Mouse (Mus musculus) forebrain, embryonic 14.5 days (tissue): ENCODE measurements around the gene Mmrn2. TPM values are rescaled to one million over a fixed set of nuclear protein-coding genes. Genes with fewer than 3 reads are reported as not detected.
"Not testable (repeated sequence)": the region's sequence is repeated elsewhere in the genome, so short reads cannot be mapped to it uniquely, and the experiment has no call there.

ENCODE experiments used
- ATAC-seq: fragments of 200-750 bp; cut with Nextera tagmentation; 2 replicates; pipeline ENCODE4 v1.8.0; 2017; ENCODE audit warnings: mild to moderate bottlenecking, moderate library complexity
- DNase-seq: peaks from one replicate; pipeline ENCODE4 v3.0.0-alpha.2; 2015; ENCODE audit warnings: low spot score
- H3K27ac ChIP-seq: fragments of 300-500 bp; sonication (generic); 2 replicates; pipeline ENCODE4 v1.5.1; 2014; ENCODE audit warnings: low read depth, mild to moderate bottlenecking, control low read depth, low read length, moderate library complexity
- H3K27me3 ChIP-seq: fragments of 300-500 bp; sonication (generic); replicated peaks from 2 replicates; pipeline ENCODE4 v1.6.1; 2014; ENCODE audit warnings: low read length, control low read depth, mixed read lengths; ENCODE audit not compliant: control insufficient read depth, insufficient read depth
- H3K36me3 ChIP-seq: fragments of 300-500 bp; sonication (generic); 2 replicates; pipeline ENCODE4 v1.6.1; 2014; ENCODE audit warnings: low read length, control low read depth; ENCODE audit not compliant: control insufficient read depth, insufficient read depth
- H3K4me1 ChIP-seq: fragments of 300-500 bp; sonication (generic); 2 replicates; pipeline ENCODE4 v1.6.1; 2014; ENCODE audit warnings: antibody characterized with exemption, low read length, control low read depth; ENCODE audit not compliant: control insufficient read depth, insufficient read depth
- H3K4me2 ChIP-seq: fragments of 300-500 bp; sonication (generic); 2 replicates; pipeline ENCODE4 v1.6.1; 2014; ENCODE audit warnings: mild to moderate bottlenecking, control low read depth, low read length
- H3K4me3 ChIP-seq: fragments of 300-500 bp; sonication (generic); 2 replicates; pipeline ENCODE4 v1.5.1; 2014; ENCODE audit warnings: low read depth, low read length, control low read depth
- H3K9ac ChIP-seq: fragments of 300-500 bp; sonication (generic); 2 replicates; pipeline ENCODE4 v1.6.1; 2014; ENCODE audit warnings: mild to moderate bottlenecking, low read length, control low read depth, moderate library complexity
- H3K9me3 ChIP-seq: fragments of 300-500 bp; sonication (generic); replicated peaks from 2 replicates; pipeline ENCODE4 v1.6.1; 2016; ENCODE audit warnings: low read length, control low read depth, mixed read lengths; ENCODE audit not compliant: control insufficient read depth
- WGBS: fragments of 180-500 bp; shearing (Covaris S2); extraction: QIAGEN DNeasy Blood & Tissue Kit; methylation state at CpG from one replicate; pipeline ENCODE4 v1.1.7; 2014; 5-methylcytosine and 5-hydroxymethylcytosine counted together
- polyA plus RNA-seq: library from polyadenylated mRNA; unstranded; fragments of >200 nt; fragmentation: Nextera tagmentation; extraction: Ambion mirVana; gene quantifications from 2 replicates; pipeline ENCODE4 v1.2.1, GENCODE M21; 2014

Gene Mmrn2
- polyA plus RNA-seq, 1 experiment from 2014 or later, result 3.6 TPM

GRCm38 (mm10) chr14:34403424-34403823, 28.2 kb downstream of the Mmrn2 start:
- WGBS, result 97% methylated on average over 7 of the region's 7 CpGs

GRCm38 (mm10) chr14:34410716-34411115, 35.5 kb downstream of the Mmrn2 start:
- Histone ChIP-seq H3K4me1 (no peaks in the 10 kb centered on the region), H3K4me3 (no peak overlapping the region), H3K27ac (no peak overlapping the region), H3K4me2 (no peak overlapping the region), H3K9ac (no peak overlapping the region), H3K27me3 (no peaks in the 10 kb centered on the region), H3K9me3 (no peaks in the 10 kb centered on the region), H3K36me3 (peaks cover 53% of the 10 kb centered on the region)
- ATAC-seq (no peak), DNase-seq (no peak)
- WGBS, result 91% methylated on average over 6 of the region's 6 CpGs

More at GRCm38 (mm10) chr14:34403424-34403823, 28.2 kb downstream of the Mmrn2 start:
- no peaks in the 10 kb centered on the region for H3K27me3 ChIP-seq
- no peaks in the 10 kb centered on the region for H3K4me1 ChIP-seq
- no peak overlapping the region for H3K4me2 ChIP-seq
- DNase-seq (no peak), ATAC-seq (no peak)
- no peak overlapping the region for H3K27ac ChIP-seq
- H3K4me3 ChIP-seq, result no peak overlapping the region
- peaks cover 22% of the 10 kb centered on the region for H3K36me3 ChIP-seq
- H3K9ac ChIP-seq, result no peak overlapping the region
- H3K9me3 ChIP-seq, result no peaks in the 10 kb centered on the region

GRCm38 (mm10) chr14:34412164-34412896, 37.1 kb downstream of the Mmrn2 start:
- Histone ChIP-seq H3K36me3 (peaks cover 45% of the 10 kb centered on the region), H3K27me3 (no peaks in the 10 kb centered on the region), H3K27ac (no peak overlapping the region), H3K9me3 (no peaks in the 10 kb centered on the region), H3K9ac (no peak overlapping the region), H3K4me2 (no peak overlapping the region), H3K4me1 (no peaks in the 10 kb centered on the region), H3K4me3 (no peak overlapping the region)
- DNase-seq (peak; percentile 20), ATAC-seq (no peak)
- 88% methylated on average over 7 of the region's 7 CpGs for WGBS

- not testable (repeated sequence) for ATAC-seq
Observed at GRCm38 (mm10) chr14:34416946-34417345, 41.7 kb downstream of the Mmrn2 start.

GRCm38 (mm10) chr14:34417501-34417900, 42.2 kb downstream of the Mmrn2 start:
- Histone ChIP-seq H3K9ac (no peak overlapping the region), H3K4me1 (no peaks in the 10 kb centered on the region), H3K4me3 (no peak overlapping the region), H3K27ac (no peak overlapping the region), H3K9me3 (no peaks in the 10 kb centered on the region), H3K27me3 (no peaks in the 10 kb centered on the region), H3K4me2 (no peak overlapping the region), H3K36me3 (peaks cover 62% of the 10 kb centered on the region)
- ATAC-seq (no peak), DNase-seq (no peak)
- 86% methylated on average over 5 of the region's 5 CpGs for WGBS

More at GRCm38 (mm10) chr14:34416946-34417345, 41.7 kb downstream of the Mmrn2 start:
- not testable (repeated sequence) for DNase-seq, H3K4me2 ChIP-seq, H3K4me3 ChIP-seq, H3K4me1 ChIP-seq, H3K9me3 ChIP-seq, H3K9ac ChIP-seq, H3K27ac ChIP-seq, H3K27me3 ChIP-seq
- peaks cover 60% of the 10 kb centered on the region for H3K36me3 ChIP-seq
- WGBS, result 96% methylated on average over 4 of the region's 4 CpGs

GRCm38 (mm10) chr14:34421078-34421477, 45.8 kb downstream of the Mmrn2 start:
- H3K4me2 ChIP-seq, result no peak overlapping the region
- H3K27me3 ChIP-seq, result no peaks in the 10 kb centered on the region
- no peak overlapping the region for H3K4me3 ChIP-seq
- DNase-seq, result no peak
- no peaks in the 10 kb centered on the region for H3K9me3 ChIP-seq
- 94% methylated on average over 1 of the region's 1 CpGs for WGBS
- no peak overlapping the region for H3K27ac ChIP-seq
- H3K4me1 ChIP-seq, result no peaks in the 10 kb centered on the region
- H3K9ac ChIP-seq, result no peak overlapping the region
- H3K36me3 ChIP-seq, result peaks cover 58% of the 10 kb centered on the region
- no peak for ATAC-seq

GRCm38 (mm10) chr14:34428274-34428673, 53.0 kb downstream of the Mmrn2 start:
- Histone ChIP-seq H3K4me3 (no peak overlapping the region), H3K4me2 (no peak overlapping the region), H3K27ac (no peak overlapping the region), H3K9ac (no peak overlapping the region), H3K4me1 (no peaks in the 10 kb centered on the region), H3K36me3 (peaks cover 53% of the 10 kb centered on the region), H3K27me3 (no peaks in the 10 kb centered on the region), H3K9me3 (no peaks in the 10 kb centered on the region)
- no peak for ATAC-seq
- WGBS, result 94% methylated on average over 3 of the region's 3 CpGs
- no peak for DNase-seq

GRCm38 (mm10) chr14:34429069-34429468, 53.8 kb downstream of the Mmrn2 start:
- Histone ChIP-seq H3K4me1 (no peaks in the 10 kb centered on the region), H3K27ac (no peak overlapping the region), H3K27me3 (no peaks in the 10 kb centered on the region), H3K36me3 (peaks cover 52% of the 10 kb centered on the region), H3K4me3 (no peak overlapping the region), H3K9me3 (no peaks in the 10 kb centered on the region), H3K4me2 (no peak overlapping the region), H3K9ac (no peak overlapping the region)
- no peak for ATAC-seq
- WGBS, result 100% methylated on average over 1 of the region's 1 CpGs
- no peak for DNase-seq

- H3K4me3 ChIP-seq, result no peak overlapping the region
- H3K27ac ChIP-seq, result no peak overlapping the region
- DNase-seq, result no peak
- H3K36me3 ChIP-seq, result peaks cover 35% of the 10 kb centered on the region
- H3K4me2 ChIP-seq, result no peak overlapping the region
- no peak for ATAC-seq
- no peaks in the 10 kb centered on the region for H3K27me3 ChIP-seq
- 93% methylated on average over 3 of the region's 3 CpGs for WGBS
- H3K9ac ChIP-seq, result no peak overlapping the region
- no peaks in the 10 kb centered on the region for H3K9me3 ChIP-seq
- H3K4me1 ChIP-seq, result no peaks in the 10 kb centered on the region
Observed at GRCm38 (mm10) chr14:34440526-34441066, 65.3 kb downstream of the Mmrn2 start.
